Mouse (Mus musculus): ENCODE measurements at regions not wholly inside any gene's neighbourhood (a gene's known extent, or its start where the extent isn't known, plus 50 kb on each side); places are given as distances from the start of the nearest gene placed in this dataset.

- intact Hi-C loops (cut with DNase I): no loop called here
These were observed 75.3 kb upstream of the Spdye4c start for GRCm38 (mm10) chr2:128515701-128516100.

DNA sequence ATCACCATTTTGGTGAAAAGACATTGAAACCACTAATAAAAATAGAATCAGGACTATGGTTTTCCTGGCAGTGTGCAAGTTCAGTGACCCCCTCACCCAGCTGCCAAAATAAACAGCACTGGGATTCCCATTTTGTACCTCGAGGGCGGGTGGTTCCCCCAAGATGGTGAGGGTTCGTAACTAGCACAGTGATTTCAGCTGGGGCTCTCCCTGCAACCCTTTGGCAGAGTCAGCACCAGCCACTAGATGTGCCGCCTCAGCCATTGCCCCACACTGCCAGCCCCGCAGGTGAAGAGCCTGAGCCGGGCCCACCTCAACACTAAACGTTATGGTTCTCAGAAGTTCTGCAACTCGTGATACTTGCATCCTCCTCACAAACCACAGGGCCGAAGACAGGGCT lies 74.3 kb upstream of the Spdye4c start:
- intact Hi-C loops (cut with DNase I): no loop called here

- intact Hi-C loops (cut with DNase I): no loop called here
These were observed 72.9 kb upstream of the Spdye4c start for GRCm38 (mm10) chr2:128518142-128518541.

DNA sequence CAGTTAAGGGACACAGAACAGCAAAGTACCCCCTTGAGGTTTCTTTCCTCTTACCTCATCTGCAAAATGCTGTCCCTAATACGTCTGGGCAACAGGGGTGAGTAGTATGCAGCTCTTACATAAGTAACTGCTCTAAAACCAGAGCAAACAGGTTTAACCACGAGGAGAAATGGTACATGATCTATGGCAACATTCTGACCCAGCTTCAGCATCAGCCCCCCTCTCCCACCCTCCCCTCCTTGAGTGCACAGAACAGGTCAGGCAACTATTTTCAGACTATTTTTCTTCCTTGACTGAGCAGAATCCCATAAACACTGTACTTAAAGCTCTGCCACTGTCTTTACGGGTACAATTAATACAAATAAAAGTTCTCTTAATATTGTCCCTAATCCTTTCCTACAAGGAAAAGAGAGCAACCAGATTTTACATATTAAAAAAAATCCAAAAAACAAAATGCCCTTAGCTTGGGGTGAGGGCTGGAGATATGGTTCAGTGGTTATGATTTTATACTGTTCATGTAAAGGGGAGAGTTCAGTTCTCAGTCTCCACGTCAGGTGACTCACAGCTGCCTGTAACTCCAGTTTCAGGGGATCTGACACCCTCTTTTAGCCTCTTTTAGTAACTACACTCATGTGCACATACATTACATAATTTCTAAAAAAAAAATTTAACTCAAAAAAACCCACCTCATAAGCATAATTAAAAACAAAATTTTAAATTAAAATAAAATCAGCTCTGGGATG lies 69.1 kb upstream of the Spdye4c start:
- intact Hi-C loops (cut with DNase I): no loop called here

GRCm38 (mm10) chr2:128523425-128524108 lies 67.4 kb upstream of the Spdye4c start:
- intact Hi-C loops (cut with DNase I): no loop called here

GRCm38 (mm10) chr2:128526100-128526499 lies 64.9 kb upstream of the Spdye4c start:
- intact Hi-C loops (cut with DNase I): no loop called here

GRCm38 (mm10) chr2:128526883-128527344 lies 64.1 kb upstream of the Spdye4c start:
- intact Hi-C loops (cut with DNase I): no loop called here

DNA sequence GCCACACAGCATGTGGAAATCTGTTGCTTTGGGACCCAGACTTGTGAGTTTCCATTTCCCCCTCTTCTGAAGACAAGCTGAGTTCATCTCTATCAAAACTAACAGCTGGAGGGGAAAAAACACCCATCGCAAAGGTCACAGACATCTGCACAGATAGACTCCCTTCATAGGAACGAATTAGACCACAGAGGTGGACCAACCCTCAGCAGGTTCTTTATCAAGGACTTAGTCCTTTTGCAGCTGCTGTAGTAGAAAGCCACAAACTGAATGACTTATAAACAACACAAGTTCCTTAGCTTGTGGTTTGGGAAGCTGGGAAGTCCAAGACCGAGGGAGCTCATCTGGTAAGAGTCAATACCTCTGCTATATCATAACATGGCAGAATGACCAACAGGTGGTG lies 54.7 kb upstream of the Spdye4c start:
- intact Hi-C loops (cut with DNase I): no loop called here

DNA sequence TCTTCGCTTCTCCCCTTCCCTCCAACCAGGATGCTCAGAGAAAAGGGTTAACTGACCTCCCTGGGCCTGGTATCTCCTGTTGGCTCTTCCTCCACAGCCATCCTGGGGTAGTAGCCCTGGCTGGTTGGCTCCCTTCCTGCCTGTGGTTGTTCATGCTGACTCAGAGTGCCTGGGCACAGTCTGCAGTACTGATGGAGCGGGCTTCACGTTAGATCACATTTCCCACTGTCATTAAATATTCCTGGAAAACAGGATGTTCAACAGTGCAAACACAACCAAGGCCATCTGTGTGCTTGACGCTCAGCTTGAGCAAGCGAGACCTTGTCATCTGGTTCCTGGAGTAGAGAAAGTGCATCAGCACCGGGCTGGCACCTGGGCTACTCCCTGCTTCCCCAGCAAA lies 53.6 kb upstream of the Spdye4c start:
- intact Hi-C loops (cut with DNase I): no loop called here

GRCm38 (mm10) chr2:128538736-128539135 lies 52.3 kb upstream of the Spdye4c start:
- intact Hi-C loops (cut with DNase I): no loop called here
